Mouse (Mus musculus) cerebellum, adult 2 months (tissue): ENCODE measurements at regions not wholly inside any gene's neighbourhood (a gene's known extent, or its start where the extent isn't known, plus 50 kb on each side); places are given as distances from the start of the nearest gene placed in this dataset.

Experiments used
- CTCF ChIP-seq: fragments of 200-500 bp; IDR thresholded peaks from 2 replicates; pipeline ENCODE4 v1.5.1; 2011; ENCODE audit warnings: low read depth, mild to moderate bottlenecking, control low read depth, low read length, moderate library complexity, borderline replicate concordance; ENCODE audit not compliant: insufficient read depth
- POLR2A ChIP-seq: fragments of 200-500 bp; IDR thresholded peaks from 2 replicates; pipeline ENCODE4 v1.6.1; 2011; ENCODE audit warnings: low read length, control low read depth, borderline replicate concordance; ENCODE audit not compliant: insufficient read depth

DNA sequence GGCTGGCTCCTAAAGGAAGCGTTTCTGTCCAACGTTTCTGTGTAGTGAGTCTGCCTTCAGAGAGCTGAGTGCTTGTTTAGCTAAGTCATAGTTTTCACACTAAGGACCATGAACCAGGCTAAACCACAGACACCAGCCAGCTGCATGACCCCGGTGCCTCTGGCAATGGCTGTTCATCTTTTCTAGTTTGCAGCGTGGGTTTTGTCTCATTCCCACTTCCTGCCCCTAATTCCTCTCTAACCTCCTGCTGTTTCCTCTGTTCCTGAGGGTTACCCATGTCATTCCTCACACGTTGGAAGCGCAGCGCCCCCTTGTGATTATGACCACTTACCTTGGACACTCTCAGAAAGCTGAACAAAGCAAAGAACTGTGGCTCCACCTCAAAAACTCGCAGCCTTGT lies 560.1 kb upstream of the Gm19410 start:
- TF ChIP-seq CTCF (peak; percentile 41; the same call in 1 of the 2 replicates), POLR2A (no peak)
